Mouse (Mus musculus): ENCODE results near the gene I830077J02Rik. TPM values are rescaled to one million over a fixed set of nuclear protein-coding genes. Genes with fewer than 3 reads are reported as not detected.
"Not testable (repeated sequence)": the region's sequence is repeated elsewhere in the genome, so short reads cannot be mapped to it uniquely, and the experiment has no call there.

The I830077J02Rik gene
- polyA plus RNA-seq, 1 experiment: not detected

- no peaks in the 10 kb centered on the region for H3K27me3 ChIP-seq (ENCODE audit: control insufficient read depth, insufficient read depth, low read length, poor library complexity, severe bottlenecking)
- H3K4me3 ChIP-seq (ENCODE audit: low read depth, low read length): no peak overlapping the region
- no peaks in the 10 kb centered on the region for H3K36me3 ChIP-seq (ENCODE audit: control insufficient read depth, insufficient read depth, low read length, poor library complexity, severe bottlenecking)
- H3K9me3 ChIP-seq (replicated peaks; ENCODE audit: control insufficient read depth, insufficient read depth, low read length, poor library complexity, severe bottlenecking): no peaks in the 10 kb centered on the region
- H3K27ac ChIP-seq (ENCODE audit: insufficient read depth, low read length): no peak overlapping the region
- H3K9ac ChIP-seq (ENCODE audit: low read depth, poor library complexity, severe bottlenecking): no peak overlapping the region
- H3K4me1 ChIP-seq (ENCODE audit: control insufficient read depth, insufficient read depth, low read length): no peaks in the 10 kb centered on the region
- TF ChIP-seq POLR2A (IDR thresholded peaks at IDR 0.05; ENCODE audit: insufficient read depth, low read length): no peak
- no peak for TF ChIP-seq EP300 (IDR thresholded peaks at IDR 0.05; ENCODE audit: insufficient read depth, low read depth, low read length)
- TF ChIP-seq CTCF (IDR thresholded peaks at IDR 0.05; ENCODE audit: low read depth, low read length): no peak
Measured at GRCm38 (mm10) chr3:105917656-105918354, 14.7 kb downstream of the I830077J02Rik start.

DNA sequence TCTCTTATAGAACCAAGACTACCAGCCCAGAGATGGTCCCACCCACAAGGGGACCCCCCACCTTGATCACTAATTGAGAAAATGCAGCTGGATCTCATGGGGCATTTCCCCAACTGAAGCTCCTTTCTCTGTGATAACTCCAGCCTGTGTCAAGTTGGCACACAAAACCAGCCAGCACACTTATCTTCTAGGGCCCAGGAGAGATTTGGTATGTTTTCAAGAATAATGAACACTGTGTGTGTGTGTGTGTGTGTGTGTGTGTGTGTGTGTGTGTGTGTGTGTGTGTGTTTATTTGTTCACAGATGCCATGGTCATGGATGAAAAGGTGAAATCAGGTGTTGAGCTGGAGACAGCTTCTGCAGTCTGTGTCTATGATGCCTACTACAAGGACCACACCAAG is 16.0 kb downstream of the I830077J02Rik start:
- H3K36me3 ChIP-seq (ENCODE audit: control insufficient read depth, insufficient read depth, low read length, poor library complexity, severe bottlenecking); H3K4me3 ChIP-seq (ENCODE audit: low read depth, low read length); H3K9ac ChIP-seq (ENCODE audit: low read depth, poor library complexity, severe bottlenecking); H3K4me1 ChIP-seq (ENCODE audit: control insufficient read depth, insufficient read depth, low read length); H3K27ac ChIP-seq (ENCODE audit: insufficient read depth, low read length); H3K9me3 ChIP-seq (replicated peaks; ENCODE audit: control insufficient read depth, insufficient read depth, low read length, poor library complexity, severe bottlenecking); H3K27me3 ChIP-seq (ENCODE audit: control insufficient read depth, insufficient read depth, low read length, poor library complexity, severe bottlenecking): not testable (repeated sequence)

GRCm38 (mm10) chr3:105915281-105915680 is 17.2 kb downstream of the I830077J02Rik start:
- 0 out of 2 replicates have a peak, but pooled peaks cover 2% of the 10 kb centered on the region for H3K27me3 ChIP-seq (ENCODE audit: control insufficient read depth, insufficient read depth, low read length, poor library complexity, severe bottlenecking)
- H3K36me3 ChIP-seq (ENCODE audit: control insufficient read depth, insufficient read depth, low read length, poor library complexity, severe bottlenecking): no peaks in the 10 kb centered on the region
- H3K4me3 ChIP-seq (ENCODE audit: low read depth, low read length): no peak overlapping the region
- no peaks in the 10 kb centered on the region for H3K4me1 ChIP-seq (ENCODE audit: control insufficient read depth, insufficient read depth, low read length)
- no peak overlapping the region for H3K27ac ChIP-seq (ENCODE audit: insufficient read depth, low read length)
- TF ChIP-seq CTCF (IDR thresholded peaks at IDR 0.05; ENCODE audit: low read depth, low read length): no peak
- no peak for TF ChIP-seq EP300 (IDR thresholded peaks at IDR 0.05; ENCODE audit: insufficient read depth, low read depth, low read length)
- TF ChIP-seq POLR2A (IDR thresholded peaks at IDR 0.05; ENCODE audit: insufficient read depth, low read length): no peak
- H3K9me3 ChIP-seq (replicated peaks; ENCODE audit: control insufficient read depth, insufficient read depth, low read length, poor library complexity, severe bottlenecking): no peaks in the 10 kb centered on the region
- H3K9ac ChIP-seq (ENCODE audit: low read depth, poor library complexity, severe bottlenecking): no peak overlapping the region

DNA sequence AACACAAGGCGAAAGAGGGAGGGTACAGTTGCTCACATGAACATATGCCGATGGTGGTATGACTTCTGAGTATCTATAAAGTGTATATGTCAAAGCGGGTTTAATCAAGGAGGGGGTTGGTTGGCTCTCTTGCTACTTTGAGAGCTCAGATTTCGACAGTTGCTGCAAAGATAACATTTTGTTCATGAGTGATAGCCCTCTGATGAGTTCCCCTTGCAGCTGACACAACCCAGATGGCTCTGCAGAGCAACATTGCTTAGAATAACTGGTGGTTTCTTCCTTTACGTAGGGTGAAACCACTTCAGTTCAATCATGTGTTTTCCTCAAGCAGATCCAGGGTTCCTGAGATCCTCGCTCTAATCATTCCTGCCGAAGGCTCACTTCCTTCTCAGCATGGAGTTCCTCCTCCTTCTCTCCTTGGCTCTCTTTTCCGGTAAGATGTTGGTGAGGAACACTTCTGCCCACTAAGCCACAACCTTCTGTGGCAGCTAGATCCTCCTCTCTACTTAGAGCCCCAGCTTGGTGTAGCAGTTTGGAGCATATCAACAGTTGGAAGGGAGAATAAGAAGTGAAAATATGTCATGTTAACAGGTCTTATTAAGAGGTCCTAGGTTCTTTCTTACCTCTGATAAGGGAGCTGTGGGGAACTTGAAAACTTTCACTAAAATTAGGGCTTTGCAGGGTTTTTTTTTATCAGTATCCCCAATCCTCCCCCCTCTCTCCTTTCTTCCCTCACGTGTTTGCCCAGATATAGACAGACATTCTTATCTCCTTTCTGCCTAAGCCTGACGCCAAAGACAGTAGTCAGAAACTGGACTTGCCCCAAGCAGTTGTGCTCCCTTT is 18.4 kb downstream of the I830077J02Rik start:
- Histone ChIP-seq H3K36me3 (ENCODE audit: control insufficient read depth, insufficient read depth, low read length, poor library complexity, severe bottlenecking) (no peaks in the 10 kb centered on the region), H3K27me3 (ENCODE audit: control insufficient read depth, insufficient read depth, low read length, poor library complexity, severe bottlenecking) (0 out of 2 replicates have a peak, but pooled peaks cover 2% of the 10 kb centered on the region), H3K27ac (ENCODE audit: insufficient read depth, low read length) (no peak overlapping the region), H3K9me3 (replicated peaks; ENCODE audit: control insufficient read depth, insufficient read depth, low read length, poor library complexity, severe bottlenecking) (no peaks in the 10 kb centered on the region), H3K4me3 (ENCODE audit: low read depth, low read length) (no peak overlapping the region), H3K9ac (ENCODE audit: low read depth, poor library complexity, severe bottlenecking) (no peak overlapping the region), H3K4me1 (ENCODE audit: control insufficient read depth, insufficient read depth, low read length) (no peaks in the 10 kb centered on the region)
- TF ChIP-seq CTCF (IDR thresholded peaks at IDR 0.05; ENCODE audit: low read depth, low read length) (no peak), EP300 (IDR thresholded peaks at IDR 0.05; ENCODE audit: insufficient read depth, low read depth, low read length) (no peak), POLR2A (IDR thresholded peaks at IDR 0.05; ENCODE audit: insufficient read depth, low read length) (no peak)

GRCm38 (mm10) chr3:105912097-105912880 is 20.2 kb downstream of the I830077J02Rik start:
- TF ChIP-seq CTCF (IDR thresholded peaks at IDR 0.05; ENCODE audit: low read depth, low read length): no peak
- TF ChIP-seq EP300 (IDR thresholded peaks at IDR 0.05; ENCODE audit: insufficient read depth, low read depth, low read length): no peak
- TF ChIP-seq POLR2A (IDR thresholded peaks at IDR 0.05; ENCODE audit: insufficient read depth, low read length): no peak
- Histone ChIP-seq H3K4me1 (ENCODE audit: control insufficient read depth, insufficient read depth, low read length) (no peaks in the 10 kb centered on the region), H3K9me3 (replicated peaks; ENCODE audit: control insufficient read depth, insufficient read depth, low read length, poor library complexity, severe bottlenecking) (no peaks in the 10 kb centered on the region), H3K36me3 (ENCODE audit: control insufficient read depth, insufficient read depth, low read length, poor library complexity, severe bottlenecking) (no peaks in the 10 kb centered on the region), H3K4me3 (ENCODE audit: low read depth, low read length) (no peak overlapping the region), H3K27me3 (ENCODE audit: control insufficient read depth, insufficient read depth, low read length, poor library complexity, severe bottlenecking) (0 out of 2 replicates have a peak, but pooled peaks cover 2% of the 10 kb centered on the region), H3K27ac (ENCODE audit: insufficient read depth, low read length) (no peak overlapping the region), H3K9ac (ENCODE audit: low read depth, poor library complexity, severe bottlenecking) (no peak overlapping the region)
